Comparison of ENCODE assay signal across 12 mouse cellular contexts in the genomic region with DNA sequence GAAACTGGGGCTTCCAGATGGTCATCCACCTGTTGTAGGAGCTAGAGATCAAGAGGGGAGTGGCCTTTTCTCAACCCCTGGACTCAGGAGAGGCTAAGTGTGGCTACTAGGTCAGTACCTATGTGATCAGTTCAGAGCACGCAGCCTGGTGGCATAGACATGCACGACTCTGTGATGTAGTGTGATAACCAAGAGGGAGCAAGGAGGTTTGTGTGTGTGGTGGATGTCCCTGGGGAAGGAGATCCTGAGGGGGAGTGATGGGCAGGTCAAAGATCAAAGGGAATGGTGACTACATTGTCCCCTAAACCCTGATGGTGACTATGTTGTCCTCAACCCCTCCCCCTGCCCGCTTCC. TPM values are rescaled to one million over a fixed set of nuclear protein-coding genes. Genes with fewer than 3 reads are reported as not detected.
A peak's percentile ranks its signal among the peaks of the same experiment; 100 is the strongest.
DNase-seq lines count a peak whose midpoint lies in the region; ATAC-seq lines count a peak whose summit lies in the region.
"Had no signal": no experiment of that assay in that cellular context is flagged by ENCODE, and none has a peak within 500 bp of the region (broad histone marks: within the 10 kb centered on the region; RNA-seq: fewer than 3 reads in every experiment).

No protein-coding gene starts in this region.

- no peak overlapping the region for H3K4me2 ChIP-seq in heart, embryonic 12.5 days
- no peak overlapping the region for H3K4me2 ChIP-seq in heart, embryonic 11.5 days
- H3K4me2 ChIP-seq in midbrain, embryonic 13.5 days (replicated peaks): no peak overlapping the region
- H3K4me2 ChIP-seq in midbrain, embryonic 16.5 days (ENCODE audit: low read length): no peak overlapping the region
- no peak overlapping the region for H3K4me2 ChIP-seq in embryonic facial prominence, embryonic 11.5 days (ENCODE audit: low read depth, low read length)
- H3K4me2 ChIP-seq in hindbrain, embryonic 13.5 days: no peak overlapping the region
- no peak overlapping the region for H3K4me2 ChIP-seq in liver, embryonic 11.5 days
- H3K4me2 ChIP-seq: liver, embryonic 12.5 days had no signal

- H3K9me3 ChIP-seq in heart, embryonic 12.5 days (replicated peaks): no peaks in the 10 kb centered on the region
- no peaks in the 10 kb centered on the region for H3K9me3 ChIP-seq in heart, embryonic 11.5 days (replicated peaks; ENCODE audit: control insufficient read depth, low read length)
- H3K9me3 ChIP-seq in midbrain, embryonic 13.5 days: no peaks in the 10 kb centered on the region
- H3K9me3 ChIP-seq in midbrain, embryonic 16.5 days (replicated peaks; ENCODE audit: control insufficient read depth, low read length, poor library complexity, severe bottlenecking): no peaks in the 10 kb centered on the region
- H3K9me3 ChIP-seq in embryonic facial prominence, embryonic 11.5 days (replicated peaks; ENCODE audit: control insufficient read depth, low read length): no peaks in the 10 kb centered on the region
- no peaks in the 10 kb centered on the region for H3K9me3 ChIP-seq in hindbrain, embryonic 13.5 days
- H3K9me3 ChIP-seq in liver, embryonic 11.5 days (ENCODE audit: control insufficient read depth, low read length): no peaks in the 10 kb centered on the region
- H3K9me3 ChIP-seq: liver, embryonic 12.5 days had no signal

- no peak for DNase-seq in embryonic facial prominence, embryonic 11.5 days (ENCODE audit: low spot score)
- DNase-seq in liver, embryonic 11.5 days (ENCODE audit: low spot score): no peak
- DNase-seq in lung, postnatal 14 days: no peak
- DNase-seq: cerebellum, adult 9-10 months; thymus, postnatal 4 days had no signal

- no peaks in the 10 kb centered on the region for H3K27me3 ChIP-seq in heart, embryonic 12.5 days (replicated peaks)
- H3K27me3 ChIP-seq in heart, embryonic 11.5 days (ENCODE audit: control insufficient read depth, insufficient read depth, low read length): no peaks in the 10 kb centered on the region
- H3K27me3 ChIP-seq in midbrain, embryonic 13.5 days: no peaks in the 10 kb centered on the region
- no peaks in the 10 kb centered on the region for H3K27me3 ChIP-seq in midbrain, embryonic 16.5 days (ENCODE audit: control insufficient read depth, insufficient read depth, low read depth, low read length)
- H3K27me3 ChIP-seq in embryonic facial prominence, embryonic 11.5 days (ENCODE audit: control insufficient read depth, insufficient read depth, low read length): no peaks in the 10 kb centered on the region
- H3K27me3 ChIP-seq in hindbrain, embryonic 13.5 days: no peaks in the 10 kb centered on the region
- no peaks in the 10 kb centered on the region for H3K27me3 ChIP-seq in liver, embryonic 11.5 days (replicated peaks; ENCODE audit: control insufficient read depth, insufficient read depth, low read length)

- H3K4me3 ChIP-seq in heart, embryonic 12.5 days: no peak overlapping the region
- H3K4me3 ChIP-seq in heart, embryonic 11.5 days (ENCODE audit: low read depth, low read length): no peak overlapping the region
- no peak overlapping the region for H3K4me3 ChIP-seq in midbrain, embryonic 13.5 days (replicated peaks)
- H3K4me3 ChIP-seq in midbrain, embryonic 16.5 days (ENCODE audit: low read depth, low read length): no peak overlapping the region
- H3K4me3 ChIP-seq in embryonic facial prominence, embryonic 11.5 days (ENCODE audit: low read depth, low read length): no peak overlapping the region
- H3K4me3 ChIP-seq in hindbrain, embryonic 13.5 days: no peak overlapping the region
- no peak overlapping the region for H3K4me3 ChIP-seq in liver, embryonic 11.5 days (ENCODE audit: low read depth, low read length)
- H3K4me3 ChIP-seq: liver, embryonic 12.5 days had no signal

- peaks cover 25% of the 10 kb centered on the region for H3K36me3 ChIP-seq in heart, embryonic 12.5 days
- peaks cover 11% of the 10 kb centered on the region for H3K36me3 ChIP-seq in heart, embryonic 11.5 days (ENCODE audit: control insufficient read depth, insufficient read depth, low read length)
- H3K36me3 ChIP-seq in midbrain, embryonic 13.5 days: peaks cover 27% of the 10 kb centered on the region
- peaks cover 17% of the 10 kb centered on the region for H3K36me3 ChIP-seq in midbrain, embryonic 16.5 days (ENCODE audit: control insufficient read depth, insufficient read depth, low read length)
- H3K36me3 ChIP-seq in embryonic facial prominence, embryonic 11.5 days (replicated peaks; ENCODE audit: control insufficient read depth, insufficient read depth, low read depth, low read length): peaks cover 9% of the 10 kb centered on the region
- H3K36me3 ChIP-seq in hindbrain, embryonic 13.5 days: peaks cover 34% of the 10 kb centered on the region
- peaks cover 6% of the 10 kb centered on the region for H3K36me3 ChIP-seq in liver, embryonic 11.5 days (ENCODE audit: control insufficient read depth, insufficient read depth, low read length)

- H3K27ac ChIP-seq in heart, embryonic 12.5 days (ENCODE audit: poor library complexity, severe bottlenecking): no peak overlapping the region
- no peak overlapping the region for H3K27ac ChIP-seq in heart, embryonic 11.5 days (ENCODE audit: low read depth, low read length)
- H3K27ac ChIP-seq in midbrain, embryonic 13.5 days: 0 out of 2 replicates have a peak overlapping the region, but pooled peaks have one; percentile 51
- H3K27ac ChIP-seq in midbrain, embryonic 16.5 days (ENCODE audit: low read length): no peak overlapping the region
- H3K27ac ChIP-seq in embryonic facial prominence, embryonic 11.5 days (replicated peaks; ENCODE audit: low read depth, low read length): no peak overlapping the region
- 0 out of 2 replicates have a peak overlapping the region, but pooled peaks have one; percentile 60 for H3K27ac ChIP-seq in hindbrain, embryonic 13.5 days
- no peak overlapping the region for H3K27ac ChIP-seq in liver, embryonic 11.5 days (ENCODE audit: low read depth, low read length)
- H3K27ac ChIP-seq: liver, embryonic 12.5 days had no signal

- 80% methylated on average over 3 of the region's 3 CpGs for WGBS in heart, embryonic 12.5 days
- 80% methylated on average over 3 of the region's 3 CpGs for WGBS in heart, embryonic 11.5 days (ENCODE audit: insufficient replicate concordance)
- 93% methylated on average over 3 of the region's 3 CpGs for WGBS in midbrain, embryonic 13.5 days
- 87% methylated on average over 3 of the region's 3 CpGs for WGBS in midbrain, embryonic 16.5 days
- WGBS in embryonic facial prominence, embryonic 11.5 days: 83% methylated on average over 3 of the region's 3 CpGs
- WGBS in hindbrain, embryonic 13.5 days: 85% methylated on average over 3 of the region's 3 CpGs
- 76% methylated on average over 3 of the region's 3 CpGs for WGBS in liver, embryonic 11.5 days

- ATAC-seq in heart, embryonic 12.5 days (ENCODE audit: insufficient number of reproducible peaks, low FRiP score): 0 out of 2 replicates have a peak, but pooled peaks have one; percentile 36
- ATAC-seq in heart, embryonic 11.5 days (replicated peaks; ENCODE audit: insufficient number of reproducible peaks, low FRiP score, low TSS enrichment): no peak
- ATAC-seq in midbrain, embryonic 13.5 days: 0 out of 2 replicates have a peak, but pooled peaks have one; percentile 53
- ATAC-seq in midbrain, embryonic 16.5 days: no peak
- ATAC-seq in embryonic facial prominence, embryonic 11.5 days (replicated peaks; ENCODE audit: insufficient number of reproducible peaks, low FRiP score, low TSS enrichment, low read depth): 0 out of 2 replicates have a peak, but pooled peaks have one; percentile 66
- no peak for ATAC-seq in hindbrain, embryonic 13.5 days (ENCODE audit: low FRiP score)
- ATAC-seq in liver, embryonic 11.5 days (replicated peaks; ENCODE audit: low FRiP score): no peak
- ATAC-seq: inflammation-experienced regulatory T-cells, adult 6 months; liver, embryonic 12.5 days had no signal

- H3K9ac ChIP-seq in heart, embryonic 12.5 days: no peak overlapping the region
- no peak overlapping the region for H3K9ac ChIP-seq in heart, embryonic 11.5 days (ENCODE audit: low read depth, low read length)
- no peak overlapping the region for H3K9ac ChIP-seq in midbrain, embryonic 13.5 days (replicated peaks)
- H3K9ac ChIP-seq in midbrain, embryonic 16.5 days (ENCODE audit: low read depth, low read length): no peak overlapping the region
- H3K9ac ChIP-seq in embryonic facial prominence, embryonic 11.5 days (replicated peaks; ENCODE audit: low read length): no peak overlapping the region
- H3K9ac ChIP-seq in hindbrain, embryonic 13.5 days: no peak overlapping the region
- H3K9ac ChIP-seq in liver, embryonic 11.5 days (ENCODE audit: low read depth, low read length): no peak overlapping the region
- H3K9ac ChIP-seq: liver, embryonic 12.5 days had no signal

- H3K4me1 ChIP-seq in heart, embryonic 12.5 days (replicated peaks): no peaks in the 10 kb centered on the region
- H3K4me1 ChIP-seq in heart, embryonic 11.5 days (ENCODE audit: control insufficient read depth, insufficient read depth, low read length): no peaks in the 10 kb centered on the region
- peaks cover 16% of the 10 kb centered on the region; the same call in 1 of the 2 replicates for H3K4me1 ChIP-seq in midbrain, embryonic 13.5 days (replicated peaks)
- peaks cover 9% of the 10 kb centered on the region for H3K4me1 ChIP-seq in midbrain, embryonic 16.5 days (ENCODE audit: control insufficient read depth, insufficient read depth, low read length)
- H3K4me1 ChIP-seq in embryonic facial prominence, embryonic 11.5 days (ENCODE audit: control insufficient read depth, insufficient read depth, low read length): no peaks in the 10 kb centered on the region
- peaks cover 19% of the 10 kb centered on the region for H3K4me1 ChIP-seq in hindbrain, embryonic 13.5 days (replicated peaks)
- H3K4me1 ChIP-seq in liver, embryonic 11.5 days (replicated peaks; ENCODE audit: control insufficient read depth, insufficient read depth, low read length): no peaks in the 10 kb centered on the region
- H3K4me1 ChIP-seq: liver, embryonic 12.5 days had no signal

RNA-seq across cellular contexts. Expression of gene Hsph1, which starts 24.0 kb away (rescaled TPM):
- polyA plus RNA-seq in heart, embryonic 12.5 days (2016; fragmentation: Nextera tagmentation; extraction: Ambion mirVana): 42.4 and 43.6 TPM in 2 replicates
- polyA plus RNA-seq in heart, embryonic 11.5 days (2014; fragmentation: Nextera tagmentation; extraction: Ambion mirVana): 55.2 and 57.4 TPM in 2 replicates
- polyA plus RNA-seq in midbrain, embryonic 13.5 days (2015; fragmentation: Nextera tagmentation; extraction: Ambion mirVana): 90.5 and 101 TPM in 2 replicates
- polyA plus RNA-seq in midbrain, embryonic 16.5 days (2015; fragmentation: Nextera tagmentation; extraction: Ambion mirVana): 103 and 128 TPM in 2 replicates
- 129 and 131 TPM in 2 replicates for polyA plus RNA-seq in embryonic facial prominence, embryonic 11.5 days (2014; fragmentation: Nextera tagmentation; extraction: Ambion mirVana)
- 83.7 and 92.0 TPM in 2 replicates for polyA plus RNA-seq in hindbrain, embryonic 13.5 days (2015; fragmentation: Nextera tagmentation; extraction: Ambion mirVana)
- 116 and 119 TPM in 2 replicates for polyA plus RNA-seq in liver, embryonic 11.5 days (2014; fragmentation: Nextera tagmentation; extraction: Ambion mirVana)

Comparison
In these comparisons a context has a peak if more than half of its experiments do, and no peak if none do; other contexts are left out.
1. ATAC-seq: peak in heart, embryonic 12.5 days (single experiment), midbrain, embryonic 13.5 days (single experiment) and embryonic facial prominence, embryonic 11.5 days (single experiment); none in heart, embryonic 11.5 days (single experiment), midbrain, embryonic 16.5 days (single experiment), hindbrain, embryonic 13.5 days (single experiment) and liver, embryonic 11.5 days (single experiment).
2. H3K27ac ChIP-seq: peak in midbrain, embryonic 13.5 days (single experiment) and hindbrain, embryonic 13.5 days (single experiment); none in heart, embryonic 12.5 days (single experiment), heart, embryonic 11.5 days (single experiment), midbrain, embryonic 16.5 days (single experiment), embryonic facial prominence, embryonic 11.5 days (single experiment) and liver, embryonic 11.5 days (single experiment).